Mouse (Mus musculus): ENCODE measurements around the gene Arl4a. TPM values are rescaled to one million over a fixed set of nuclear protein-coding genes. Genes with fewer than 3 reads are reported as not detected.

Gene Arl4a
- 10 to 100 TPM; 73.8 to 81.3 TPM for total RNA-seq (2021)
- long read RNA-seq, experiment 1, transcript Arl4a-201 (2 exons, 1,200 nt): minor isoform, 54 of 115 reads
- long read RNA-seq, experiment 1, transcript Arl4a-205 (2 exons, 3,710 nt): major isoform, 57 of 115 reads
- long read RNA-seq, experiment 1, partial matches to known transcripts: 0 of 115 reads
- long read RNA-seq, experiment 1, other reads (novel, unspliced or antisense): 4 of 115 reads
- long read RNA-seq, experiment 2, transcript Arl4a-201 (2 exons, 1,200 nt): major isoform, 19 of 39 reads
- long read RNA-seq, experiment 2, transcript Arl4a-205 (2 exons, 3,710 nt): minor isoform, 16 of 39 reads
- long read RNA-seq, experiment 2, partial matches to known transcripts: 0 of 39 reads
- long read RNA-seq, experiment 2, other reads (novel, unspliced or antisense): 4 of 39 reads

DNA sequence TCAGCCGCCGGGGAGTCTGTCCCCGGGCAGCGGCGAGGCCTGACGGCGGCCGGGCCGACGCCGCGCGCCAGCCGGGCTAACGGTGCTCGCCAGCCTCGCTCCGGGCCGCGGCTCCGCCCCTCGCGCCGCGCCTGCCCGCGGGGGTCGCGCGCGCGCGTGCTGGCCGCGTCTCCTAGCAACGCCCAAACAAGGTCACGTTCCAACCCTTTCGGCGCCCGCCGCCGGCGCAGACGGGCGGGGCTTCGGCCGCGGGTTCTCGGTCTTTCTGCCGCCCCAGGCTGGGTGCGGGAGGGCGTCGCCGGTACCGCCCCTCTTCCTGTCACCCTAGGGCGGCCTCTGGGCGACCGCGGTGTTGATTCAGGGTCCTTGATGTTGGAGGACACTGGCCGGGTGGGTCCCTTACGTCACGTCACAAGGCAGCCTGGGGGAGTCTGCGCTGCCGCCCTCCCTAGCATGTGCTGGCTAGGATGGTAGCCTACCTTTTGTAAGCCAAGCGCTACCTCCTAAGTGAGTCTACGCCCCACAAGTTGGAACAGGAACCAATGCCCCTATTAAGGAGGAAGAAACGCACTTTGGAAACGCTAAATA lies at the start of gene Arl4a:
Gene Arl4a, minus strand, starts transcription at position 150 of the 588 bp plus-strand sequence.
- DNase-seq: peak; percentile 93 to 94

DNA sequence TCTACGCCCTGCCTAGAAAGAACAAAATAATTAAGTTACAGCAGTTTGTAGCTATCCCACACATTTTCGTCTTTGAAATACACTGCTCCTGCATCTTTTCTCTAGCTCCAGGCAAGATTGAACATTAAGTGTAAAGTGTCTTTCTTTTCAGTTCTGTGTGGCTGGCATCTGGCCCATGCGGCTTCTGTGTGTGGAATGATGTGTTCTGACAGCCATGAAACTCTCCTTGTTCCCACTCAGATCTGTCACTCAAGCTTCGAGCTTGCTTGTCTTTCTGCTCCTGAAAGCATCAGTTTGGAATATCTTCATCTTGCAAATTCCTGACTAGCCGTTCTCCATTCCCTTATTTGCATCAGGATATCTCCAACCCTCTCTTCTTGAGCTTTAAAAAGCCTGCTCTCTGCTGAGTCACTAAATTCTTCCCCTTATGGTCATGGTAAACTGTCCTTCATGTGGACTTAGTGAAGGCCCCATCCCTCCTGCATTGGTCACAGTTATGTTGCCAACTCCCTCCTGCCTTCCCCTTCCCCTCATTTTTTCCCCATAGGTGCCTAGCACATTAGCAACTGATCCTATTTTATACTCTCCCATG lies 48.0 kb upstream of the Arl4a start:
- no peak for DNase-seq

DNA sequence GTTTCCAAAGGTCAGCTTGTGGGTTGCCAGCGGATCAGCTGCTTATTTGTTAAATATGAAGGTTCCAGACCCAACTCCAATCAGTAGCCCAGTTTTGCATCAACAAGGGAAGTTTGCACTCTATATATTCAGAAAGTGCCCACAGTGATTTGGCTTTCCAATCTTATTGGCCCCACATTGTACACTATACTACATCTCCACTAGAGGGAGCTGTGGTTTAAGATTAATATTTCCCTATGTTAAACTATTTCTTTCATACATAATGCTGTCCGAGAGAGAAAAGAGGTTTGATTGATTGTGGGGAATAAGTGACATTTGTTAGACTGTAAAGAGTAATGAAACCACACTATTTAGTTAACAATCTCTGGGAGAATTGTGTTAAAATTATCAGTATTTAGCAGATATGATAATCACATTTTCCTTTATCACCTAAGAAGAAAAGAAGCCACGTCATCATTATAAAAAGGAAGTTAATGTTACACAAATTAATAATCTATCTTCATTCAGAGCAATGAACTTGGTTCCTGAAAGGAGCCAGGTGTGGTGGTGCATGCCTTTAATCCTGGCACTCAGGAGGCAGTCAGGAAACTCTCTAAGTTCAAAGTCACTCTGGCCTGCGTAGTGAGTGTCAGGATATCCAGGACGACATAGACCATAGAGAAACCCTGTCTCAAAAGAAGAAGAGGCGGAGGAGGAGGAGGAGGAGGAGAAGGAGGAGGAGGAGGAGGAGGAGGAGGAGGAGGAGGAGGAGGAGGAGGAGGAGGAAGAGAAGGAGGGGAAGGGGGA lies 44.8 kb upstream of the Arl4a start:
- DNase-seq: no peak

- no peak for DNase-seq
These were observed 44.2 kb upstream of the Arl4a start for GRCm38 (mm10) chr12:40082048-40082447.

DNA sequence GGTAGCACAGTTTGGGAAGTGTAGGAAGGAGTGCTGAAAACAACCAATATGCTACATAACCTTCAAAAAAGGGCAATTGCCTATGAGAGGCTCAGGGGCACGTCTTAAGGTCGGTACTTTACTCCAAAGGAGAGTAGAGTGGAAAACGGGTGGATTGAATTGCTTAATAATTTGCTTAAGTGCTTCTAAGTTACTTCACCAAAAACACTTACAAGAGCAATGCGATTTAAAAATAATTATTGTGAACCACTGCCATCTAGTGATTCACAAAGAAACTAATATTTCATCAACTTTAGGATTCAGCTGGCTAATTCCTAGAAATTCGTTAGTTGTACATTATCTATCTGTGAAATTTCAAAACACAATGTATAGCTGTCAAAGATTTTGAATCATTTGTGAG lies 35.8 kb upstream of the Arl4a start:
- no peak for DNase-seq

DNA sequence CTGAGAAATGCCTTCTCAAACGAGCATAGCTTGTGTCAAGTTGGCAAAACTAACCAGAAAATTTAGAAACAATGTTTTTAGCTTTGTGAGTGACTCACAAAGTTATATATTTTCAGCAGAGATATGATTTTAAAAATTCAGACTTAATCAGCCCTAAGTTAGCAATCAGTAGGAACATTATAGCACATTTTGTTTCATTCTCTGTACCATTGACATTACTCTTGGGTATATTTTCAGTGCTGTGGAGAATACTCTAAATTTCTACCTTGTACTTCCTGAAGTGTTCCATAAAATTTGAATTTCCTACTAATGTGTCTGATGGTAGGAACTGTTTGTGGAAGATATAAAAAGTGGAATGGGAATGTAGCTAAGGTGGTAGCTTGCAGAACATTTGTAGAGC lies 9.2 kb upstream of the Arl4a start:
- no peak for DNase-seq

DNA sequence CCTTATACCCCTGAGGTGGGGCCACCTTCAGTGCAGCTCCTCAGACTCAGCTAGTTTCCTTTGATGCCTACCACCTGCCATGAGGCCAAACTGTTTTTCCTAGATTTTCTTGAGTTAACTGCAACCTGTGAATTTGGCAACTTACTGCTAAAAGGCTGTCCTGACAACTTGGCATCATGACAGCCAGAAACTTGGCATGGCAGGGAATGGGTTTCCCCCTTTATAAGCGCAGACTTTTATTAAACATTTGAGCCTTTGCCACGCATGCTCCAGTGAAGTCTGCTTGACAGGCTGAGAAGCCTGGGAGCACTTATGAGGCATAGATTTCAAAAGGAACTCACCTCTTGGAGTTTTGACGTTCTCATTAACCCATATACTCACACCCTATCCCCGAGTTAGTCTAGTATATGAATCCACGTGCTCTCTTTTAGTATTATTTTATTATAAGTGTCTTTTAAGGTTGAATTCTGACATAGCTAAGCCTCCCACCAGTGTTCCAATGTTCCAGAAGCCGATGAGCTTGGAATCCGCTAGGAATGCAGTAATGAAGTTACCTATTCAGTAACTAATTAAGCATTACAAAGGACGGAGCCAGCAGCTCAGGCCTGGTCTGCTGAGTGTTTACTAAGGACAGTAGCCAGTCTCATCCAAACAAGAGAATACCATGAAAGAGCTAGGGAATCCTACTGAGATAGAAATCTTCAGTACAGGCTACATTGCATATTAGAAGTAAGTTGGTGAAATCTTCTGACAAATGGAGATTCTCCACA lies 6.2 kb upstream of the Arl4a start:
- no peak for DNase-seq

DNA sequence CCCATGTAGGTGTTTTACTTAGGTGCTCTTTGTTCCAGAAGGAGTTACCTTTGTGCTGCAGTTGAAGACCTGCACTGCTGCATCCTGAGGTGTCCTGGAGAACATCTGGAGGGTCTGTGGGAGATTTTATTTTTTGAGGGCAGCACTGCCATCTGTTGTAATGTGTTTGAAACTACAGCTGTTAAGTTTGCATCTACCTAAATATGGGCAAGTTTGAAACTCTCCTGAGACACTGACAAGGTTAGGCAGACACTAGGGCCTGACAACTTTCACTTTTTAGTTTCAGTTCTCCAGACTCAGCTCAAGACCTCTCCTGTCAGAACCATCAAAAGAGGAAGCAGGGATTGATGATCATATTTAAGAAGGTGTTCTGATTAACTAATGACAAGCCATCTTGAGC lies 2.2 kb upstream of the Arl4a start:
- peak in 1 of 2 experiments; percentile 37 for DNase-seq

DNA sequence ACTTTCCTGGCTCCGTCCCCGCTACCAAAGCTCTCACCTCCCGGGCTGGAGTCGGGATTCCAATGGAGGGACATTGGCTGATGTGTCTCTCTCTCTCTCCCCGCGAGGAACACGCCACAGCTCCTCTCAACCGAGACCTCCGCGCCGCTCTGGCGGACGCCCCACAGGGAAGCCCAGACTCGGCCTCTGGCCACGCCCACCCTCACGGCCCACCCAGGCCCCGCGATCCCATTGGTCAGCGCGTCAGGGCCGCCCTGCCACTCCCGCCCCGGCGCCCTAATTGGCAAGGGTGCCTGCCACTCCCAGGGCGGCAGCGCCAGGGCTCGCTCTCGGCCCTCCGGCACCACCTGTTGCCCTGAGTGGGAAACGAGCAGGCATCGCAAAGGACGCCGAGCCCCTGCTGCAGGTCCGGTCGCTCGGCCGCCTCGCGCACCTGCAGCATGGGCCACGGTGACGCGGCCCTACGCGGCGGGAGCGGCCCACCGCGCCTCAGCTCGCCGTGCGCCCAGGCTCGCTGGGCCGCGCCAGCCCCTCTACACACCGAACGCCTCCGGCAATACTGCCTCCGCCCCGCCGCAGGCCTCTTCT lies 505 bp downstream of the Arl4a start:
- DNase-seq: peak; percentile 100

GRCm38 (mm10) chr12:40036666-40037065 lies 1.2 kb downstream of the Arl4a start:
- peak in 1 of 2 experiments; percentile 17 for DNase-seq

GRCm38 (mm10) chr12:40035506-40035905 lies 2.3 kb downstream of the Arl4a start:
- DNase-seq: no peak

DNA sequence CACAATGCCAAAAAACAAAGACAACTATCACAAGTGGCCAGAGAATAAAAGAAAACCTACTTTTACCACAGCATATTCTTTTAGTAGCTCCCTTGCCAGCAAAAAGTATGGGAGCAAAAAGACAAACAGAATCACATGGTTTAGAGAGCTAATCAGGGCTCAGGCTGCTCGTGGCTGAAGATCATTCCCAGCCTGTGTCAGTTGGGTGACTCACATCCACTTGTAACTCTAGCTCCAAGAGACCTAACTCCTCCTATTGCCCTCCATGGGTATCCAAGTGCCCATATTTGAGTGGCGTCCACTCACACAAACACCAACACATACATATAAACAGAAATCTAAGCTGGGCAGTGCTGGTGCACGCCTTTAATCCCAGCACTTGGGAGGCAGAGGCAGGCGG lies 8.6 kb downstream of the Arl4a start:
- DNase-seq: no peak

DNA sequence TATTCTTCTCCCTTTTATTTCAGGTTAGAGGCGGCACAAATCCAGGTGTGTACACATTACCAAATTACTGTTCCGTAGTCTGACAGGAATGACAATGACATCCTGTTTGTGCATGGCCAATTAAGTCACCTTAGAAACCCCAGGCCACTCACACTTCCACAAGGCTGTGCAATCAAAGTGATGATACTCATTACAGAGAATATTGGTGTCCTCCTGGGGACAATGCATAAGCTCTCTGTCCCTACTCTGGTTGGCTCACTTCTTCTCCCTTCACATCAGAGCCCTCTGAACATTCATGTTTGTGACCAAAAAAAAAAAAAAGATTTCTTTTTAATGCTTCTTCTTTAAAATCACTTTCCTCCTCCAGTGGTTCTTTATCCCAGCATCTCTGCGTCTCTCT lies 10.0 kb downstream of the Arl4a start:
- no peak for DNase-seq

GRCm38 (mm10) chr12:40027444-40027843 lies 10.4 kb downstream of the Arl4a start:
- no peak for DNase-seq

DNA sequence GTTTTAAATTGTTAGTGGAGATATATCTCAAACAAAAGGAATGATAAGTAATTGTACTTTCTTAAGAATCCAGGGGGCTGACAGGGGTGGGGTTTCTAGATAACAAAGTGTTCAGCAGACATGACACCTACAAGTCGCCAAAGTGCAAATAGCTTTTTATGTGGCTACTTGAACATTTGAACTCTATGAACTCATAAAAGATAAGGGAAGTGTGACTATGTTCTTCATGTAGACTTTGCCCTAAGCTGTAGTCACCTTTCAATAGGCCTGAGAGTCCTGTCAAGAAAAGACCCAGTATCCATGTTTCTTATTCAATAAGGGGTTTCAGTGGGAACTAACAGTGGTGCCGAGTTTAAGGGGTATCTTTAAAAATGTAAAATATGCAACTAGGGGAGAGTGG lies 13.9 kb downstream of the Arl4a start:
- DNase-seq: no peak

DNA sequence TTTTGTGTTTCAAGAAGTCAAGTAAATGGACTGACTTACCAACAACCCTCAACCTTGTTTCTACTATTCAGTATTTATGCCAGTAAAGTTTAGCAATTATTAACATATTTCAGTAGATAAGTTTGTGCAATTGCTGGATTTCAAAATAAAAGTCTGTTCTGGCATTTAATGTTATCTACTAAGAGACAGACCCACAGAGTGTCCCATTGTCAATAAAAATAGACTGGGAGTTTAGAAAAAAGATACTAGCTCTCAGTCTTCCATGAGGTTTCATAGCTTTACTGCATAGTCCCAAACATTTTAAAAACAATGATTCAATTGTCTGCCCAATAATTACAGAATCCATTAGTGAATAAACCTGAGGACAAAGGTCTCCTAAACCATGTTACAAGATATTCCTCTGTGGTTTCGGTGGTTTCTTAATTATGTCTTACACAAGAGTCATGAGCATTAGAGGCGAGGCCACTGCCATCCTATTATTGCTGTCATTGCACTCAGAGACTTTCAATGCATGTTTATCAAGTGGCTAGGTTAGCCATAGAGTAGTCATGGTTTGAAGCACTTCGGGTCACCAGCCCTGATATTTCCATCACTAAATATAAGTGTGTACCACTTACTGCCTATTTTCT lies 14.7 kb downstream of the Arl4a start:
- DNase-seq: no peak

GRCm38 (mm10) chr12:40022344-40022743 lies 15.5 kb downstream of the Arl4a start:
- no peak for DNase-seq

DNA sequence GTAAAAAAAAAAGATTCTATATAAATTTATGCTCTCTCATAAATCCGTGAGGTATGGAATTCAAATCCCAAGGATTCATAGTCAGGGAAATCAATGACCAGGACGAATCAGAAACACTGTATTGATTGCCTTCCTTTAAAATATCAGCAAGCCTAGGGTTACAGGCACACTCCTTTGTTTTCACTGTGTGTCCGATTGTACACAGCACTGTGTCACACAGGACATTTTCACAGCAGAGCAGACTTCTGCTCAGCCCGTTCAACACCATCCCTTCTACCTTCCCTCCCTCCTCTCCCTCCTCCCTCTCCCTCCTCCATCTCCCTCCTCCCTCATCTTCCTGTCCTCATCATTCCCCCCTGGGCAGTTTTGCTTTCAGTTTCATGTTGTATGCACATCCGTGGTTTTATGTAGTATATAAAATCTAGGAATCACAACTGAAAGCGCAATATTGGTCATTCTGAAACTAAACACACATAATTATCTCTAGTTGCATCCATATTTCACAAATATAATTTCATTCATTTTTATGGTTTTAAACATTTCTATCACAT lies 19.8 kb downstream of the Arl4a start:
- DNase-seq: no peak

- DNase-seq: peak; percentile 59 to 71
These were observed 21.0 kb downstream of the Arl4a start for GRCm38 (mm10) chr12:40016648-40017460.

DNA sequence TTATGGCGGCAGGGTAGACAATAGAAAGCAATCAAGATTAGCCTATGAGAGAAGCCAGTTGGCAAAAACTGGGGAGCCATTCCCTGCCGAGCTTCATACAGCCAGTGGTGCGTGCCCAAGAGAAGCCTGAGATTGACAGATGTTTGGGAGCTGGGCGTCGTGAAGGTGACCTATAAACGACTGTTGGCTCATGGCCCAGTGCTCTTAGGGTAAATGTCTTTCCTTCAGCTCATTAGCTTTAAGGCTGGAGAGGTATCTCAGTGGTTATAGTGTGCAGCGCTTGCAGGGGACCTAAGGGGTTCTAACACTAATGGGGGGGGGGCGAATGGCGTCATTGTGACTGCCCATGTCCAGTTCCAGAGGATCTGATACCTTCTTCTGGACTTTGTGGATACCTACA lies 21.8 kb downstream of the Arl4a start:
- DNase-seq: no peak
